39 mouse cellular contexts compared by ENCODE assay signal in the genomic region with DNA sequence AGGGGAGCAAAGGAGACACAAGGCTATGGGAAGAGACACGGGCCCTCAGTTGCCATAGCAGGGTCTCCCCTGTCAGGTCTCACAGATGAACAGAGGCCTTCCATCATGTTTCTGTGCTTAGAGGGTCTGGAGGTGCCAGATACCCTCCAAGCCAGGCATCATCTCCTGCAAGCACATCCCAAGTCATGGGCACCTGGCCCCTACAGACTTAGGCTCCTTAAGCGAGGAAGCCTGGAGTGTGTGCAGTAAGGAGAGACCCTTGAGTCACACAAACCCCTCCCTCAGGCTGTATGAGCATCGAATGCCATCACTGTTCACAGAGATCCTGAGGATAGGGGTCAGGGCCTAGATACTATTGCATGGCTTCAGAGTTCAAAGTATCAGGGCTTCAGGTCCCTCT. TPM values are rescaled to one million over a fixed set of nuclear protein-coding genes. Genes with fewer than 3 reads are reported as not detected.
"Had no signal": no experiment of that assay in that cellular context is flagged by ENCODE, and none has a peak within 500 bp of the region (broad histone marks: within the 10 kb centered on the region; RNA-seq: fewer than 3 reads in every experiment).

No protein-coding gene starts in this region.

- H3K9ac ChIP-seq: heart, embryonic 12.5 days; heart, embryonic 13.5 days; heart, embryonic 15.5 days; hindbrain, embryonic 12.5 days; hindbrain, embryonic 13.5 days; hindbrain, embryonic 14.5 days; hindbrain, embryonic 15.5 days; kidney, embryonic 15.5 days had no signal

- H3K4me3 ChIP-seq: heart, embryonic 12.5 days; heart, embryonic 13.5 days; heart, embryonic 15.5 days; hindbrain, embryonic 10.5 days; hindbrain, embryonic 12.5 days; hindbrain, embryonic 13.5 days; hindbrain, embryonic 15.5 days; kidney, embryonic 15.5 days; layer of hippocampus, adult 2 months; left cerebral cortex, adult 2 months had no signal

- H3K27ac ChIP-seq: heart, embryonic 13.5 days; heart, embryonic 15.5 days; hindbrain, embryonic 10.5 days; hindbrain, embryonic 12.5 days; hindbrain, embryonic 13.5 days; hindbrain, embryonic 14.5 days; hindbrain, embryonic 15.5 days; hindbrain, postnatal 0 days; kidney, embryonic 15.5 days; kidney, postnatal 0 days; layer of hippocampus, adult 2 months; left cerebral cortex, adult 2 months had no signal

- H3K36me3 ChIP-seq: heart, embryonic 12.5 days; heart, embryonic 13.5 days; heart, embryonic 15.5 days; hindbrain, embryonic 10.5 days; hindbrain, embryonic 12.5 days; hindbrain, embryonic 13.5 days; hindbrain, embryonic 15.5 days; kidney, embryonic 15.5 days had no signal

- DNase-seq: heart, postnatal 10 days; heart, postnatal 14 days; heart, postnatal 36 days; heart, postnatal 4 days; kidney, adult 11 months; kidney, adult 18-20 months; kidney, adult 2 months; kidney, adult 8-10 months; kidney, adult 9 months; kidney, postnatal 10 days; kidney, postnatal 14 days; kidney, postnatal 25 days; layer of hippocampus, adult 9-11 months; layer of hippocampus, postnatal 36 days had no signal

- H3K9me3 ChIP-seq: heart, embryonic 12.5 days; heart, embryonic 13.5 days; heart, embryonic 15.5 days; hindbrain, embryonic 10.5 days; hindbrain, embryonic 12.5 days; hindbrain, embryonic 13.5 days; hindbrain, embryonic 15.5 days; kidney, embryonic 15.5 days had no signal

- H3K4me2 ChIP-seq: heart, embryonic 11.5 days; heart, embryonic 12.5 days; heart, embryonic 13.5 days; heart, embryonic 15.5 days; hindbrain, embryonic 12.5 days; hindbrain, embryonic 13.5 days; hindbrain, embryonic 14.5 days; hindbrain, embryonic 15.5 days; kidney, embryonic 15.5 days had no signal

- H3K27me3 ChIP-seq: heart, embryonic 12.5 days; heart, embryonic 13.5 days; heart, embryonic 15.5 days; hindbrain, embryonic 12.5 days; hindbrain, embryonic 13.5 days; hindbrain, embryonic 15.5 days; kidney, embryonic 15.5 days had no signal

- ATAC-seq: hindbrain, embryonic 16.5 days; hindbrain, postnatal 0 days; inflammation-experienced regulatory T-cells, adult 6 months; intestine, embryonic 16.5 days had no signal

RNA-seq across cellular contexts. Expression of gene Sncg, which starts 3.7 kb away (rescaled TPM):
- polyA plus RNA-seq: inflammation-experienced regulatory T-cells, adult 6 months had no signal

RNA-seq across cellular contexts. Expression of gene Fam25c, which starts 15.7 kb away (rescaled TPM):
- polyA plus RNA-seq: heart, embryonic 11.5 days; heart, embryonic 12.5 days; heart, embryonic 13.5 days; heart, embryonic 14.5 days; heart, embryonic 15.5 days; heart, embryonic 16.5 days; heart, postnatal 0 days; hindbrain, embryonic 10.5 days; hindbrain, embryonic 11.5 days; hindbrain, embryonic 12.5 days; hindbrain, embryonic 13.5 days; hindbrain, embryonic 14.5 days; hindbrain, embryonic 15.5 days; hindbrain, embryonic 16.5 days; hindbrain, postnatal 0 days; inflammation-experienced regulatory T-cells, adult 6 months; intestine, embryonic 14.5 days; intestine, embryonic 16.5 days; intestine, postnatal 0 days; kidney, embryonic 14.5 days; kidney, embryonic 15.5 days; large intestine, adult 2 months had no signal
